Comparison of ENCODE assay signal across 9 mouse cellular contexts in the genomic region with DNA sequence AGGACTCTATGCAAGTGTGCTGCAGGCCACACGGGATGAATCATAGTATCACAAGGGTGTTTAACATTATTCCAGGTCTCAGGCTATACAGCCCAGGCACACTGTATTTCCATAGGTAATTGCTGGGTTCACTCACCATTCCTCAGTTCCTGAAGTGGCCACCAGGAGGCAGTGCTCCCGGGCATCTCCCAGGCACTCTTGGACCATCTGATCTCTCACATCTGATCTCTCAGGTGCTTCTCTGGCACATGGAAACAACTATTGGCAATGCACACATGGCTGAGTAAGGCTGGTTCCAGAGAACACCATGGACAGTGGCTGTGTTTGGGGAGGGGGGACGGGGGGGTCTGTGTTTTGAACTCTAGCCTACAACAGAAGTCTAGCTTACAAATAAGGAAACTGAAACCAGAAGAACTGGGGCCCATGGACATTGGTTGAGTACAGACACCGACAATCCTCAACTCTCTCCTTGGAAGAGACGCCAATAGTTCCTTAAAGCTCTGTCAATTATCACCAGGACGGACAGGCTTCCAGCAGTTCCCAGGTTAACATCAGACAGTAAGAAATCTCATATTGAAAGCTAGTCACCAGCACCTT. TPM values are rescaled to one million over a fixed set of nuclear protein-coding genes. Genes with fewer than 3 reads are reported as not detected.
DNase-seq lines count a peak whose midpoint lies in the region; ATAC-seq and TF ChIP-seq lines count a peak whose summit lies in the region.
"Had no signal": no experiment of that assay in that cellular context is flagged by ENCODE, and none has a peak within 500 bp of the region (broad histone marks: within the 10 kb centered on the region; RNA-seq: fewer than 3 reads in every experiment).

No protein-coding gene starts in this region.

- no peak overlapping the region for H3K4me3 ChIP-seq in kidney, adult 2 months (ENCODE audit: insufficient read depth, low read depth, low read length)
- no peak overlapping the region for H3K4me3 ChIP-seq in kidney, embryonic 16.5 days (ENCODE audit: low read length)
- H3K4me3 ChIP-seq in E14TG2a.4 (replicated peaks; ENCODE audit: low read length), result no peak overlapping the region
- H3K4me3 ChIP-seq: embryonic facial prominence, embryonic 13.5 days had no signal

- 63% methylated on average over 6 of the region's 6 CpGs for WGBS in kidney, adult 2 months
- 65% methylated on average over 6 of the region's 6 CpGs for WGBS in kidney, embryonic 16.5 days

- no peak for DNase-seq in kidney, adult 2 months
- DNase-seq in T-cell, adult 2 months (ENCODE audit: low spot score), result peak; percentile 15
- peak; percentile 9 for DNase-seq in lung, postnatal 14 days
- no peak for DNase-seq in right cerebral cortex, postnatal 25 days
- no peak for DNase-seq in ovary, postnatal 36 days (ENCODE audit: low spot score)
- DNase-seq in left cerebral cortex, postnatal 10 days (ENCODE audit: extremely low spot score in 1 of 2, low spot score in 2 of 2), result no peak

- no peaks in the 10 kb centered on the region for H3K4me1 ChIP-seq in kidney, adult 2 months (ENCODE audit: control insufficient read depth, insufficient read depth, low read length)
- peaks cover 7% of the 10 kb centered on the region; the same call in 1 of the 2 replicates for H3K4me1 ChIP-seq in kidney, embryonic 16.5 days (ENCODE audit: insufficient read depth, low read length)
- H3K4me1 ChIP-seq in E14TG2a.4 (replicated peaks; ENCODE audit: low read depth, low read length), result peaks cover 33% of the 10 kb centered on the region

- ATAC-seq in kidney, embryonic 16.5 days (ENCODE audit: low FRiP score, low TSS enrichment), result no peak

- H3K9ac ChIP-seq in kidney, embryonic 16.5 days (replicated peaks; ENCODE audit: low read length), result no peak overlapping the region
- H3K9ac ChIP-seq: embryonic facial prominence, embryonic 13.5 days had no signal

- H3K27me3 ChIP-seq in kidney, adult 2 months (replicated peaks; ENCODE audit: control insufficient read depth, insufficient read depth, low read length), result no peaks in the 10 kb centered on the region
- no peaks in the 10 kb centered on the region for H3K27me3 ChIP-seq in kidney, embryonic 16.5 days (ENCODE audit: insufficient read depth, low read length)
- peaks cover 12% of the 10 kb centered on the region for H3K27me3 ChIP-seq in E14TG2a.4 (ENCODE audit: insufficient read depth, low read length)

- no peak overlapping the region for H3K4me2 ChIP-seq in kidney, embryonic 16.5 days (replicated peaks; ENCODE audit: low read depth, low read length)
- H3K4me2 ChIP-seq: embryonic facial prominence, embryonic 13.5 days had no signal

- no peak for TF ChIP-seq POLR2A in kidney, adult 2 months (IDR thresholded peaks at IDR 0.05; ENCODE audit: low read depth, low read length)

- intact Hi-C loops in left cerebral cortex, postnatal 10 days (cut with DNase I), result loop anchor here (5.0 to 10.0 kb wide), 3 partner anchors 1264 to 1816 kb away; no protein-coding TSS in a partner anchor

- no peaks in the 10 kb centered on the region for H3K36me3 ChIP-seq in kidney, adult 2 months (ENCODE audit: control insufficient read depth, insufficient read depth, low read length)
- H3K36me3 ChIP-seq in kidney, embryonic 16.5 days (ENCODE audit: insufficient read depth, low read length), result no peaks in the 10 kb centered on the region
- no peaks in the 10 kb centered on the region for H3K36me3 ChIP-seq in E14TG2a.4 (ENCODE audit: insufficient read depth, low read length)
- H3K36me3 ChIP-seq: embryonic facial prominence, embryonic 13.5 days had no signal

- H3K27ac ChIP-seq in kidney, adult 2 months (ENCODE audit: insufficient read depth, low read depth, low read length), result no peak overlapping the region
- H3K27ac ChIP-seq in kidney, embryonic 16.5 days (ENCODE audit: low read length), result no peak overlapping the region
- H3K27ac ChIP-seq: embryonic facial prominence, embryonic 13.5 days had no signal

- peak; percentile 47 for TF ChIP-seq CTCF in kidney, adult 2 months (conservative IDR thresholded peaks at IDR 0.05; ENCODE audit: insufficient read depth, insufficient read length, low read depth, low read length)
- TF ChIP-seq CTCF in E14TG2a.4 (conservative IDR thresholded peaks at IDR 0.05; ENCODE audit: low read length), result peak; percentile 80

- no peaks in the 10 kb centered on the region for H3K9me3 ChIP-seq in kidney, embryonic 16.5 days (ENCODE audit: low read length)
- peaks cover 16% of the 10 kb centered on the region for H3K9me3 ChIP-seq in E14TG2a.4 (ENCODE audit: low read length)
- H3K9me3 ChIP-seq: embryonic facial prominence, embryonic 13.5 days had no signal

RNA-seq across cellular contexts. Expression of a gene that starts 40.1 kb away (rescaled TPM):
- polyA plus RNA-seq in kidney, adult 2 months (2012; rRNA removed), result 26.7 and 29.8 TPM in 2 replicates
- 14.3 and 17.3 TPM in 2 replicates for polyA plus RNA-seq in kidney, embryonic 16.5 days (2015; fragmentation: Nextera tagmentation; extraction: Ambion mirVana)
- total RNA-seq in left cerebral cortex, postnatal 10 days (2021), result not detected
- polyA plus RNA-seq: embryonic facial prominence, embryonic 13.5 days had no signal

RNA-seq across cellular contexts. Expression of a gene that starts 49.0 kb away (rescaled TPM):
- 1.7 and 2.5 TPM in 2 replicates for polyA plus RNA-seq in kidney, adult 2 months (2012; rRNA removed)
- polyA plus RNA-seq in kidney, embryonic 16.5 days (2015; fragmentation: Nextera tagmentation; extraction: Ambion mirVana), result 1.3 and 1.7 TPM in 2 replicates
- 10 to 100 TPM; 32.5 to 32.8 TPM for total RNA-seq in left cerebral cortex, postnatal 10 days (2021)

Comparison
In these comparisons a context has a peak if more than half of its experiments do, and no peak if none do; other contexts are left out.
1. DNase-seq: peak in T-cell, adult 2 months (single experiment) and lung, postnatal 14 days (single experiment); none in kidney, adult 2 months (single experiment), right cerebral cortex, postnatal 25 days (single experiment), ovary, postnatal 36 days (single experiment) and left cerebral cortex, postnatal 10 days (0 of 2).